Mouse (Mus musculus) liver, embryonic 14.5 days (tissue): ENCODE results near the gene Ctcf.

Source experiments
- CTCF ChIP-seq: IDR thresholded peaks from 2 replicates; pipeline ENCODE4 v1.5.1; 2016; ENCODE audit warnings: antibody characterized with exemption, low read depth, control low read depth
- EP300 ChIP-seq: IDR thresholded peaks from 2 replicates; pipeline ENCODE4 v1.6.1; 2016; ENCODE audit warnings: antibody characterized with exemption, low read depth

DNA sequence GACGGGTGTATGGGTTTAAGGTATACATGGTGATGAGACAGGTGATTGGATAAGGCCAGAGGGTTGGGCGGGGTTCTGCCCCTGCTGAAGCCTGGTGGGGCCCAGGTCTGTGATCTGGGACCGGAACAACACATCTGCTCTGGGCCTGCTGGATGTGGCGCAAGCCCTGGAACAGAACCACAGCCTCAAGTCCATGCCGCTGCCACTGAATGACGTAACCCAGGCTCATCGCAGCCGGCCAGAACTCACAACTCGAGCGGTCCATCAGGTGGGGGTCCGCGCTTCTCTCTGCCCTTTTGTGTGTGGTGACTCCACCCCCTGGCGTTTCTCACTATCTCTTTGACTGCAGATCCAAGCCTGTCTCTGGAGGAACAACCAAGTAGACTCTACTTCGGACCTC lies 54.6 kb downstream of the Ctcf start:
- TF ChIP-seq CTCF = no peak
- TF ChIP-seq EP300 = no peak
